Mouse (Mus musculus): ENCODE data around the gene Gstt3.

- TF ChIP-seq CTCF (IDR thresholded peaks at IDR 0.05; ENCODE audit: low read depth) (no peak), EP300 (IDR thresholded peaks at IDR 0.05; ENCODE audit: low read depth) (no peak)
Observed at GRCm38 (mm10) chr10:75789081-75789735, 8.0 kb upstream of the Gstt3 start.

All from heart, postnatal 0 days (tissue).